Mouse (Mus musculus) neural tube, embryonic 11.5 days (tissue): Measurements from ENCODE around the gene Dbndd1. TPM values are rescaled to one million over a fixed set of nuclear protein-coding genes. Genes with fewer than 3 reads are reported as not detected.

Source experiments
- ATAC-seq: fragments of 200-750 bp; cut with Nextera tagmentation; 2 replicates; pipeline ENCODE4 v1.8.0; 2017; ENCODE audit warnings: moderate number of reproducible peaks, mild to moderate bottlenecking, moderate TSS enrichment, moderate library complexity; ENCODE audit not compliant: insufficient read depth, low FRiP score, low TSS enrichment
- DNase-seq: peaks from one replicate; pipeline ENCODE4 v3.0.0-alpha.2; 2015; ENCODE audit warnings: low spot score
- H3K27ac ChIP-seq: fragments of 300-500 bp; sonication (generic); 2 replicates; pipeline ENCODE4 v1.5.1; 2014; ENCODE audit warnings: low read depth, mild to moderate bottlenecking, low read length
- H3K27me3 ChIP-seq: fragments of 300-500 bp; sonication (generic); 2 replicates; pipeline ENCODE4 v1.6.1; 2014; ENCODE audit warnings: mild to moderate bottlenecking, low read length, mixed read lengths; ENCODE audit not compliant: control insufficient read depth, insufficient read depth
- H3K36me3 ChIP-seq: fragments of 300-500 bp; sonication (generic); 2 replicates; pipeline ENCODE4 v1.6.1; 2014; ENCODE audit warnings: mild to moderate bottlenecking, low read length, moderate library complexity, mixed read lengths; ENCODE audit not compliant: control insufficient read depth, insufficient read depth
- H3K4me1 ChIP-seq: fragments of 300-500 bp; sonication (generic); 2 replicates; pipeline ENCODE4 v1.6.1; 2014; ENCODE audit warnings: low read length, mixed read lengths; ENCODE audit not compliant: control insufficient read depth, insufficient read depth
- H3K4me2 ChIP-seq: fragments of 300-500 bp; sonication (generic); 2 replicates; pipeline ENCODE4 v1.6.1; 2014; ENCODE audit warnings: low read depth, mild to moderate bottlenecking, moderate library complexity
- H3K4me3 ChIP-seq: fragments of 300-500 bp; sonication (generic); 2 replicates; pipeline ENCODE4 v1.5.1; 2014; ENCODE audit warnings: low read depth, low read length
- H3K9ac ChIP-seq: fragments of 300-500 bp; sonication (generic); 2 replicates; pipeline ENCODE4 v1.6.1; 2014; ENCODE audit warnings: mild to moderate bottlenecking, low read length
- H3K9me3 ChIP-seq: fragments of 300-500 bp; sonication (generic); 2 replicates; pipeline ENCODE4 v1.6.1; 2016; ENCODE audit warnings: low read length; ENCODE audit not compliant: control insufficient read depth
- WGBS: fragments of 180-500 bp; shearing (Covaris S2); extraction: QIAGEN DNeasy Blood & Tissue Kit; methylation state at CpG from one replicate; pipeline ENCODE4 v1.1.7; 2014; 5-methylcytosine and 5-hydroxymethylcytosine counted together
- polyA plus RNA-seq: library from polyadenylated mRNA; unstranded; fragments of >200 nt; fragmentation: Nextera tagmentation; extraction: Ambion mirVana; gene quantifications from 2 replicates; pipeline ENCODE4 v1.2.1, GENCODE M21; 2014

The Dbndd1 gene
- polyA plus RNA-seq, 1 experiment from 2014 or later: 46.3 TPM

DNA sequence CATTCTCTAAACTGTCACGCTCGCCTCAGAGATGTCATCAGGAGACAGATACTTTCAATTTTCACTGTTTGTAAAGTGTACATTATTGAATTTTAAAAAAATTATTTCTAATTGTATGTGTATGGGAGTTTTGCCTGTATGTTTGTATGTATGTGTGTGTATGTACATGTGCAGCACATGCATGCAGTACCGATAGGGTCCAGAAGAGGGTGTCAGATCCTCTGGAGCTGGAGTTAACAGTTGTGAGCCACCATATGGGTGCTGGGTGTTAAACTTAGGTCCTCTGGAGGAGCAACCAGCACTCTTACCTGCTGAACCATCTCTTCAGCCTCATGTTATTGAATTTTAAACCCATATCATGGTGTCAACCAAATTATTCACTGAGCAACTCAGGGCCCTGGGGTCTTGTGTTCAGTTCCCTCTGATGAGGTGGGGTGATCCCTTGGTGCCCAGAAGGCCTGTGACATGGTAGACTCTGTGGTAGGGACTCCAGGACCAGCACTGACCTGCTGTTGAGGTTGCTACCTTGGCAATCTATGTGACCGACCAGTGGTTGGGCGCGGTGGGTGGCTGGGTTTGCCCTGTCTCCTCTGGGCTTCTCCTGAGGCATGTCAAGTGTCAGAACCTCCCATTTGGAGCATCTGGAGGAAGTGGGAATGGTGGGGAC lies 11.3 kb downstream of the Dbndd1 start:
- WGBS: 96% methylated on average over 6 of the region's 6 CpGs
- H3K9me3 ChIP-seq: no peaks in the 10 kb centered on the region
- DNase-seq (no peak), ATAC-seq (no peak)
- no peak overlapping the region for H3K4me3 ChIP-seq
- no peaks in the 10 kb centered on the region for H3K27me3 ChIP-seq
- H3K36me3 ChIP-seq: peaks cover 22% of the 10 kb centered on the region
- no peaks in the 10 kb centered on the region for H3K4me1 ChIP-seq
- no peak overlapping the region for H3K27ac ChIP-seq
- H3K4me2 ChIP-seq: no peak overlapping the region
- no peak overlapping the region for H3K9ac ChIP-seq

DNA sequence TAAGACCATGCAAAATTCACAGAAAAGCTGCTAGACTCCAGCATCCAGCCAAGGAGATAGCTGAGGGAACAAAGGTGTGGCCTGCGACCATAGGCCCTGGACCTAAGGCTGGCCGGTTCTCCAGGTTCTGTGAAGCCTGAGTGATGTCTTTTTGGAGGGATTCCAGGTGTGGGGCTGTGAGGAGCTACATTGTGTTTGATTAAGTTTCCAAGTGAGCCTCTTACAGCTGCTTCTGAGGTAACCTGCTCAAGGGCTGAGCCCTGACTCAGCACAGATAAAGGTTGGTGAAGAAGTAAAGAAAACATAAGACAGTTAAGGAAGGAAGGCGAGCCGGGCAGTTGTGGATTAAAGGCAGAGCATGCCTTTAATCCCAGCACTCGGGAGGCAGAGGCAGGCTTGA lies 13.1 kb downstream of the Dbndd1 start:
- no peak overlapping the region for H3K9ac ChIP-seq
- no peaks in the 10 kb centered on the region for H3K9me3 ChIP-seq
- no peaks in the 10 kb centered on the region for H3K4me1 ChIP-seq
- DNase-seq (no peak), ATAC-seq (no peak)
- no peaks in the 10 kb centered on the region for H3K27me3 ChIP-seq
- H3K36me3 ChIP-seq: peaks cover 25% of the 10 kb centered on the region
- 95% methylated on average over 5 of the region's 5 CpGs for WGBS
- H3K4me3 ChIP-seq: no peak overlapping the region
- no peak overlapping the region for H3K4me2 ChIP-seq
- H3K27ac ChIP-seq: no peak overlapping the region

DNA sequence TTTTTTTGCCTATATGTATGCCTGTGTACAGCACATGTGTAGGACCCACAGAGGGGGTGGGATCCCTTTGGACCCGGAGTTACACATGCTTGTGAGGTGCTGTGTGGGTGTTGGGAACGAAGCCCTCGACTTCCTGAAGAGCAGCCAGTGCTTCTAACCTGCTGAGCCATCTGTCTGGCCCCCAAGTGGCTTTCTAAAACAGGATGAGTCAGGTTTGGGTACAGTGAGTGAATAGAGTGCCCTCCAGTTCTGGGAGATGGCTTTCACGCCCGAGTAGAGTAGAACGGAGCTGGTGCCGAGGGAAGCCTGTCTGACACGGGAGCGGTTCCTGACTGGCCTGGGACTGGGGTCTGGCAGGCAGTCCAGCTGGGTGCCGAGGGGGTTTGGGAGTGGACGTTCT lies 15.7 kb downstream of the Dbndd1 start:
- no peak overlapping the region for H3K27ac ChIP-seq
- H3K36me3 ChIP-seq: peaks cover 32% of the 10 kb centered on the region
- H3K9me3 ChIP-seq: no peaks in the 10 kb centered on the region
- ATAC-seq (no peak), DNase-seq (no peak)
- H3K4me2 ChIP-seq: no peak overlapping the region
- 94% methylated on average over 11 of the region's 11 CpGs for WGBS
- H3K27me3 ChIP-seq: no peaks in the 10 kb centered on the region
- H3K9ac ChIP-seq: no peak overlapping the region
- no peak overlapping the region for H3K4me3 ChIP-seq
- H3K4me1 ChIP-seq: no peaks in the 10 kb centered on the region

DNA sequence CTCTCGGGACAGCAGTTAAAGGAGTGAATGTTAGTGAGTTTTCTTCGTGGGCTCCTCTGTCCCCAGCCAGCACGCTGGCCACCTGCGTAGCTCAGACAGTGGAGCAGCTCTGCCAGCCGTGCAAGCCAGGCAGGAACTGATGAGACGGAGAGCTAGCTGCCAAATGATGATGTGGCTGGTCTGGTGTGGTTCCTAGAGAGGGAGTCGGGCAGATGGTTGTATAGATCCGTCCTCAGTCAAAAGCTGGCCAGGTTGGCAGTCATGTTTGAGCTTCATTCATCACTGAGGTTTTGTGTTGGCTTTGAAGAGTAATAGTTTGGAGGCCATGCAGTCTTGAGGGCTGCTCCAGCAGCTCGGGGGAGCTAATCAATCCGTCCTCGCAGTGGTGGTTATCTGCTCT lies 16.3 kb downstream of the Dbndd1 start:
- Histone ChIP-seq H3K9ac (no peak overlapping the region), H3K9me3 (no peaks in the 10 kb centered on the region), H3K4me3 (no peak overlapping the region), H3K4me2 (no peak overlapping the region), H3K36me3 (peaks cover 37% of the 10 kb centered on the region), H3K27ac (no peak overlapping the region), H3K27me3 (no peaks in the 10 kb centered on the region), H3K4me1 (no peaks in the 10 kb centered on the region)
- ATAC-seq: no peak
- 89% methylated on average over 11 of the region's 11 CpGs for whole genome bisulfite sequencing
- DNase-seq: no peak

DNA sequence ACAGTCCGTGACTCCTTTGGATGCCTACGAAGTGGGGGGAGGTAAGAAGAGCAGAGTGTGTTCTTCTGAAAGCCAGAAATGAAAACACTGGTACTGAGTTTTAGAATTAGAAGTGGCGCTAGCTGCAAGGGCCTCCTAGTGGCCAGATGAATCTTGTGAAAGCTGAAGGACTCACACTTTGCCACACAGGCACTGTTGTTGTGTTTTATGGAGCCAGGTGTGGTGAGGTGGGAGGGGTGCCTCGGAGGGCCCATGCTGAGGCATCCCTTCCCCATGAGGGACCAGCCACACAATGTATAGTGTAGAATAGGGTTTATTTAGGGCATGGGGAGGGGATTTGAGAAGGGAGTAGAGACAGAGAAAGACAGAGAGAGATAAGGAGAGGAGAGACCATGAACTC lies 17.6 kb downstream of the Dbndd1 start:
- 82% methylated on average over 4 of the region's 4 CpGs for WGBS
- no peaks in the 10 kb centered on the region for H3K4me1 ChIP-seq
- DNase-seq: no peak
- H3K27ac ChIP-seq: no peak overlapping the region
- H3K36me3 ChIP-seq: peaks cover 37% of the 10 kb centered on the region
- H3K27me3 ChIP-seq: no peaks in the 10 kb centered on the region
- no peak overlapping the region for H3K9ac ChIP-seq
- H3K9me3 ChIP-seq: no peaks in the 10 kb centered on the region
- ATAC-seq: no peak
- H3K4me3 ChIP-seq: no peak overlapping the region
- H3K4me2 ChIP-seq: no peak overlapping the region

DNA sequence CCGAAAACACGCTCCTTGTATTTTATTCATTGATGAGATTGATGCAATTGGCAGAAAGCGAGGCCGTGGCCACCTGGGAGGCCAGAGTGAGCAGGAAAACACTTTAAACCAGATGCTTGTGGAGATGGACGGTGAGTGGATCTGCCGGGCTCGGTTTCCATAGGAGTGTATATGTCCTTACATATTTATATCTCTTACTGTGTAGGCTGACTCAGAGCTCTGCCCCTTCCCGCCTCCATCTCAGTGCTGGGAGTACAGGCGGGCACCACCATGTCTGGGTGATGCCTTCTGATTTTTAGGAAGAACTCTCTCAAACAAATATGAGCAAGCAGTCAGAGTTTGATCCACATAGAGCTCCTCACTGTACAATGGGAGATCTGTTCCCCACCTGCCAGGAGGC lies 22.4 kb downstream of the Dbndd1 start:
- Histone ChIP-seq H3K9me3 (no peaks in the 10 kb centered on the region), H3K4me1 (no peaks in the 10 kb centered on the region), H3K27me3 (no peaks in the 10 kb centered on the region), H3K27ac (no peak overlapping the region), H3K36me3 (peaks cover 42% of the 10 kb centered on the region), H3K4me2 (no peak overlapping the region), H3K9ac (no peak overlapping the region), H3K4me3 (no peak overlapping the region)
- 94% methylated on average over 9 of the region's 9 CpGs for WGBS
- no peak for ATAC-seq
- no peak for DNase-seq

DNA sequence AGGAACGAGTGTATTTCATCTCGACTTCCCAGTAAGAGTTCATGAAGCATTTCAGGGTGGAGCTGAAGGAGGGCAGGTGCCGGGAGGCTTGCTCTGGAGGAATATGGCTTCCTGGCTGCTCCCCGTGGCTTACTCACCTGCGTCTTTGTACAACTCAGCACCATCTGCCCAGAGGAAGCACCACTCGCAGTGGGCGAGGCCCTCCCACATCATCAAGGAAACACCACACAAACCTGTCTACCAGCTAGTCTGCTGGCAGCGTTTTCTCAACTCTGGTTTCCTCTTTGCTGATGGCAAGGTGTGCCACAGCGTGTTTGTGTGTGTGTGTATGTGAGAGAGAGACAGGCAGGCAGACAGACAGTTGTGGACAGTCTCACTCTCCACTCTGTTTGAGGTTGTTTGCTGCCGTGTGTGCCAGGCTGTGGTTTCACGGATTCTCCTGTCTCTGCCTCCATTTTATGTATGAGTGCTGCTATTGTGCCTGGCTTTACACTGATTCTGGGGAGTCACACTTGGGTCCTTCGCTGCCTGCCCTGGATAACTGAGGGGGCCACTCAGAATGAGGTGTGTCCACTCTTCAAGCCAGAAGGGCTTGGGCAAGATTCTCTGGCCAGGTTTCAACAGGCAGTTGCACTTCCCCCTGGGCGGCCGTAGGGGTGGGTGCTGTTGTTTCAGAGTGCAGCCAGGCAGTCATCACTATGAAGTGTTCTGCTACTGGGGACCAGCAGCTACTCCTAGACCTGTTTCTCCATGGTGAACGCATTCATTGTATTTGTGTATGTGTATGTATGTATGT lies 23.8 kb downstream of the Dbndd1 start:
- WGBS: 93% methylated on average over 15 of the region's 15 CpGs
- no peak for DNase-seq

DNA sequence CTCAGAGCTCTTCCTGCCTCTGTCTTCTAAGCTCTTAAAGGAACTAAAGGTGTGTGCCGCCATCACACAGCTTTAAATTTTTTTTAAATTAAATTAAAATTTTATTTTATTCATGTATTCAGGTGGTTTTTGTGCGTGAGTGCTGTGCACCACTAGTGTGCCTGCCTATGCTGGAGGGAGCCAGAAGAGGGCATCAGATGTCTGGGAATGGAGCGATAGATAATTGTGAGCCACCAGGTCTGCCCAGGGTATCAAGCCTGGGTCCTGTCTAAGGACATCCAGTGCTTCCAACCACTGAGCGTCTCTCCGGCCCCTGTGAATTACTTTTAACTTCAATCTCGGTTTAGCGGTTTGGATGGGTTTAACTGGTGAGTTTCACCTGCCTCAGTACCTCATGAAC lies 32.6 kb downstream of the Dbndd1 start:
- H3K27me3 ChIP-seq: no peaks in the 10 kb centered on the region
- no peak overlapping the region for H3K27ac ChIP-seq
- no peak overlapping the region for H3K4me3 ChIP-seq
- peaks cover 7% of the 10 kb centered on the region for H3K4me1 ChIP-seq
- no peak overlapping the region for H3K4me2 ChIP-seq
- no peaks in the 10 kb centered on the region for H3K9me3 ChIP-seq
- WGBS: 89% methylated on average over 7 of the region's 7 CpGs
- no peak for ATAC-seq
- H3K36me3 ChIP-seq: peaks cover 13% of the 10 kb centered on the region
- no peak overlapping the region for H3K9ac ChIP-seq
- no peak for DNase-seq

More for the DNA sequence above, 23.8 kb downstream of the Dbndd1 start:
- Histone ChIP-seq H3K27me3 (no peaks in the 10 kb centered on the region), H3K4me3 (no peak overlapping the region), H3K9me3 (no peaks in the 10 kb centered on the region), H3K27ac (no peak overlapping the region), H3K9ac (no peak overlapping the region), H3K36me3 (peaks cover 48% of the 10 kb centered on the region), H3K4me2 (no peak overlapping the region), H3K4me1 (no peaks in the 10 kb centered on the region)
- ATAC-seq: no peak
